ENCODE assay signal across 9 mouse cellular contexts in genomic region chr12:16850431-16851375, GRCm38 (mm10). TPM values are rescaled to one million over a fixed set of nuclear protein-coding genes. Genes with fewer than 3 reads are reported as not detected.
A peak's percentile ranks its signal among the peaks of the same experiment; 100 is the strongest.
DNase-seq lines count a peak whose midpoint lies in the region; ATAC-seq and TF ChIP-seq lines count a peak whose summit lies in the region.
"Had no signal": no experiment of that assay in that cellular context is flagged by ENCODE, and none has a peak within 500 bp of the region (broad histone marks: within the 10 kb centered on the region; RNA-seq: fewer than 3 reads in every experiment).

No protein-coding gene starts in this region.

- no peak for TF ChIP-seq EP300 in liver, postnatal 0 days (IDR thresholded peaks at IDR 0.05; ENCODE audit: low read depth)

- ATAC-seq in liver, postnatal 0 days: peak; percentile 64
- no peak; the same call in 1 of the 2 replicates for ATAC-seq in liver, embryonic 11.5 days (replicated peaks; ENCODE audit: low FRiP score)
- peak; percentile 56 for ATAC-seq in heart, embryonic 16.5 days (replicated peaks; ENCODE audit: extremely low read depth, insufficient read depth, low FRiP score)
- no peak for ATAC-seq in activated CD4-positive, CD25-positive, alpha-beta regulatory T cell, adult 4 months

- no peak overlapping the region for H3K4me3 ChIP-seq in liver, postnatal 0 days (ENCODE audit: low read depth, low read length)
- H3K4me3 ChIP-seq in liver, embryonic 11.5 days (ENCODE audit: low read depth, low read length): no peak overlapping the region
- H3K4me3 ChIP-seq in heart, embryonic 16.5 days (ENCODE audit: low read length): no peak overlapping the region

- 55% methylated on average over 16 of the region's 16 CpGs for WGBS in liver, postnatal 0 days (ENCODE audit: insufficient replicate concordance)
- 47% methylated on average over 16 of the region's 16 CpGs for WGBS in liver, embryonic 11.5 days
- 47% methylated on average over 16 of the region's 16 CpGs for WGBS in heart, embryonic 16.5 days

- no peak overlapping the region for H3K27ac ChIP-seq in liver, postnatal 0 days (ENCODE audit: low read depth)
- H3K27ac ChIP-seq in liver, embryonic 11.5 days (ENCODE audit: low read depth, low read length): no peak overlapping the region
- no peak overlapping the region for H3K27ac ChIP-seq in heart, embryonic 16.5 days (ENCODE audit: low read length)
- H3K27ac ChIP-seq: liver, embryonic 14.5 days had no signal

- peak; percentile 46 for DNase-seq in liver, postnatal 0 days
- DNase-seq in liver, embryonic 11.5 days (ENCODE audit: low spot score): no peak
- peak; percentile 76 for DNase-seq in adrenal gland, adult 2 months
- peak; percentile 68 for DNase-seq in embryo, embryonic 11 days
- peak; percentile 63 to 90 for DNase-seq in left cerebral cortex, postnatal 25 days (ENCODE audit: low spot score in 2 of 2)
- DNase-seq in urinary bladder, postnatal 25 days (ENCODE audit: low spot score): peak; percentile 52

- no peaks in the 10 kb centered on the region for H3K36me3 ChIP-seq in liver, postnatal 0 days (replicated peaks; ENCODE audit: insufficient read depth, low read length)
- no peaks in the 10 kb centered on the region for H3K36me3 ChIP-seq in liver, embryonic 11.5 days (ENCODE audit: control insufficient read depth, insufficient read depth, low read length)
- H3K36me3 ChIP-seq in heart, embryonic 16.5 days (ENCODE audit: control insufficient read depth, insufficient read depth): no peaks in the 10 kb centered on the region

- H3K9ac ChIP-seq in liver, postnatal 0 days (replicated peaks): no peak overlapping the region
- no peak overlapping the region for H3K9ac ChIP-seq in liver, embryonic 11.5 days (ENCODE audit: low read depth, low read length)
- 0 out of 2 replicates have a peak overlapping the region, but pooled peaks have one; percentile 9 for H3K9ac ChIP-seq in heart, embryonic 16.5 days (ENCODE audit: low read length)
- H3K9ac ChIP-seq: liver, embryonic 14.5 days had no signal

- peaks cover 8% of the 10 kb centered on the region; the same call in 1 of the 2 replicates for H3K4me1 ChIP-seq in liver, postnatal 0 days (ENCODE audit: insufficient read depth)
- no peaks in the 10 kb centered on the region for H3K4me1 ChIP-seq in liver, embryonic 11.5 days (replicated peaks; ENCODE audit: control insufficient read depth, insufficient read depth, low read length)
- peaks cover 20% of the 10 kb centered on the region for H3K4me1 ChIP-seq in heart, embryonic 16.5 days (ENCODE audit: control insufficient read depth, insufficient read depth, low read length)

- no peak overlapping the region for H3K4me2 ChIP-seq in liver, postnatal 0 days (ENCODE audit: low read depth, low read length)
- no peak overlapping the region for H3K4me2 ChIP-seq in liver, embryonic 11.5 days
- H3K4me2 ChIP-seq in heart, embryonic 16.5 days (ENCODE audit: low read depth, low read length): no peak overlapping the region; the same call in 1 of the 2 replicates

- H3K27me3 ChIP-seq in liver, postnatal 0 days (ENCODE audit: insufficient read depth, low read length): no peaks in the 10 kb centered on the region
- H3K27me3 ChIP-seq in liver, embryonic 11.5 days (replicated peaks; ENCODE audit: control insufficient read depth, insufficient read depth, low read length): no peaks in the 10 kb centered on the region
- no peaks in the 10 kb centered on the region for H3K27me3 ChIP-seq in heart, embryonic 16.5 days (ENCODE audit: control insufficient read depth, insufficient read depth, low read length)

- H3K9me3 ChIP-seq in liver, postnatal 0 days (ENCODE audit: low read length): no peaks in the 10 kb centered on the region
- H3K9me3 ChIP-seq in liver, embryonic 11.5 days (ENCODE audit: control insufficient read depth, low read length): no peaks in the 10 kb centered on the region
- H3K9me3 ChIP-seq in heart, embryonic 16.5 days (replicated peaks; ENCODE audit: control insufficient read depth, low read length): no peaks in the 10 kb centered on the region

- intact Hi-C loops in left cerebral cortex, postnatal 25 days (cut with DNase I): loop anchor here (2.0 kb wide), 2 partner anchors 44 to 54 kb away; partner anchors contain the start of gene Rock2

- TF ChIP-seq CTCF in liver, postnatal 0 days (IDR thresholded peaks at IDR 0.05; ENCODE audit: low read depth): no peak

RNA-seq across cellular contexts. Expression of gene E2f6, which starts 39.9 kb away (rescaled TPM):
- 9.0 and 9.2 TPM in 2 replicates for polyA plus RNA-seq in liver, postnatal 0 days (2015; fragmentation: Nextera tagmentation; extraction: Ambion mirVana)
- 42.7 and 49.0 TPM in 2 replicates for polyA plus RNA-seq in liver, embryonic 11.5 days (2014; fragmentation: Nextera tagmentation; extraction: Ambion mirVana)
- 10 to 100 TPM; 35.9 to 46.1 TPM for total RNA-seq in adrenal gland, adult 2 months (2021)
- 16.4 and 18.6 TPM in 2 replicates for polyA plus RNA-seq in adrenal gland, adult 2 months (2012; rRNA removed)
- 43.5 and 45.5 TPM in 2 replicates for polyA plus RNA-seq in heart, embryonic 16.5 days (2015; fragmentation: Nextera tagmentation; extraction: Ambion mirVana)
- 10 to 100 TPM; 29.8 to 37.2 TPM for total RNA-seq in left cerebral cortex, postnatal 25 days (2021)
- polyA plus RNA-seq in activated CD4-positive, CD25-positive, alpha-beta regulatory T cell, adult 4 months (2017; shearing (Covaris generic)): 1 to 10 TPM; 3.3 to 3.6 TPM

RNA-seq across cellular contexts. Expression of gene Rock2, which starts 44.0 kb away (rescaled TPM):
- 5.3 TPM in 2 replicates for polyA plus RNA-seq in liver, postnatal 0 days (2015; fragmentation: Nextera tagmentation; extraction: Ambion mirVana)
- 11.7 and 14.4 TPM in 2 replicates for polyA plus RNA-seq in liver, embryonic 11.5 days (2014; fragmentation: Nextera tagmentation; extraction: Ambion mirVana)
- total RNA-seq in adrenal gland, adult 2 months (2021): 10 to 100 TPM; 71.9 to 74.6 TPM
- 2.1 and 2.5 TPM in 2 replicates for polyA plus RNA-seq in adrenal gland, adult 2 months (2012; rRNA removed)
- 16.8 and 20.4 TPM in 2 replicates for polyA plus RNA-seq in heart, embryonic 16.5 days (2015; fragmentation: Nextera tagmentation; extraction: Ambion mirVana)
- 100 to 1,000 TPM; 133 to 146 TPM for total RNA-seq in left cerebral cortex, postnatal 25 days (2021)
- polyA plus RNA-seq in activated CD4-positive, CD25-positive, alpha-beta regulatory T cell, adult 4 months (2017; shearing (Covaris generic)): 10 to 100 TPM; 10.8 to 11.3 TPM

RNA-seq across cellular contexts. Expression of gene Greb1, which starts 50.0 kb away (rescaled TPM):
- 0.12 and 0.22 TPM in 2 replicates for polyA plus RNA-seq in liver, postnatal 0 days (2015; fragmentation: Nextera tagmentation; extraction: Ambion mirVana)
- 4.3 and 5.5 TPM in 2 replicates for polyA plus RNA-seq in liver, embryonic 11.5 days (2014; fragmentation: Nextera tagmentation; extraction: Ambion mirVana)
- total RNA-seq in adrenal gland, adult 2 months (2021): 10 to 100 TPM; 42.7 to 62.6 TPM
- polyA plus RNA-seq in adrenal gland, adult 2 months (2012; rRNA removed): 58.8 and 81.7 TPM in 2 replicates
- polyA plus RNA-seq in heart, embryonic 16.5 days (2015; fragmentation: Nextera tagmentation; extraction: Ambion mirVana): 0.38 and 0.82 TPM in 2 replicates
- 1 to 10 TPM in 1 of 2 experiments, under 1 TPM in 1; 0.71 to 1.3 TPM for total RNA-seq in left cerebral cortex, postnatal 25 days (2021)
- polyA plus RNA-seq in activated CD4-positive, CD25-positive, alpha-beta regulatory T cell, adult 4 months (2017; shearing (Covaris generic)): under 1 TPM in 1 of 2 experiments, not detected in 1; 0.12 TPM

Comparison
In these comparisons a context has a peak if more than half of its experiments do, and no peak if none do; other contexts are left out.
1. ATAC-seq: peak in liver, postnatal 0 days (single experiment) and heart, embryonic 16.5 days (single experiment); none in liver, embryonic 11.5 days (single experiment) and activated CD4-positive, CD25-positive, alpha-beta regulatory T cell, adult 4 months (single experiment).